11 mouse cellular contexts compared by ENCODE assay signal in genomic region chr19:4746611-4747010, GRCm38 (mm10). TPM values are rescaled to one million over a fixed set of nuclear protein-coding genes. Genes with fewer than 3 reads are reported as not detected.
A peak's percentile ranks its signal among the peaks of the same experiment; 100 is the strongest.
DNase-seq lines count a peak whose midpoint lies in the region; ATAC-seq lines count a peak whose summit lies in the region.
"Had no signal": no experiment of that assay in that cellular context is flagged by ENCODE, and none has a peak within 500 bp of the region (broad histone marks: within the 10 kb centered on the region; RNA-seq: fewer than 3 reads in every experiment).

No protein-coding gene starts in this region.

- H3K27ac ChIP-seq in hindbrain, embryonic 11.5 days (ENCODE audit: low read depth, low read length): no peak overlapping the region
- H3K27ac ChIP-seq: midbrain, embryonic 15.5 days had no signal

- ATAC-seq in hindbrain, embryonic 11.5 days (ENCODE audit: low FRiP score): no peak
- ATAC-seq: intestine, postnatal 0 days; midbrain, embryonic 15.5 days had no signal

- intact Hi-C loops in heart, postnatal 36 days (cut with DNase I): no loop called here

- no peaks in the 10 kb centered on the region for H3K4me1 ChIP-seq in hindbrain, embryonic 11.5 days (replicated peaks; ENCODE audit: control insufficient read depth, insufficient read depth, low read length)
- H3K4me1 ChIP-seq: midbrain, embryonic 15.5 days had no signal

- H3K36me3 ChIP-seq in hindbrain, embryonic 11.5 days (ENCODE audit: control insufficient read depth, insufficient read depth, low read length): peaks cover 8% of the 10 kb centered on the region

- 87% methylated on average over 14 of the region's 14 CpGs for WGBS in hindbrain, embryonic 11.5 days

- peak; percentile 47 for DNase-seq in gastrocnemius, adult 18-20 months (ENCODE audit: low spot score)
- no peak for DNase-seq in gastrocnemius, postnatal 4 days (ENCODE audit: low spot score in 2 of 2)
- DNase-seq in lung, postnatal 10 days: peak; percentile 40
- DNase-seq in lung, adult 18-20 months: no peak
- DNase-seq in cerebellum, adult 9-11 months: peak; percentile 88
- DNase-seq in heart, postnatal 36 days: peak; percentile 29 to 53
- no peak for DNase-seq in ovary, postnatal 10 days (ENCODE audit: low spot score)
- DNase-seq in hindbrain, embryonic 11.5 days (ENCODE audit: low spot score): no peak

- no peaks in the 10 kb centered on the region for H3K27me3 ChIP-seq in hindbrain, embryonic 11.5 days (ENCODE audit: control insufficient read depth, insufficient read depth, low read length)
- H3K27me3 ChIP-seq: midbrain, embryonic 15.5 days had no signal

- no peaks in the 10 kb centered on the region for H3K9me3 ChIP-seq in hindbrain, embryonic 11.5 days (ENCODE audit: control insufficient read depth, low read length)
- H3K9me3 ChIP-seq: midbrain, embryonic 15.5 days had no signal

- H3K9ac ChIP-seq in hindbrain, embryonic 11.5 days (ENCODE audit: low read depth, low read length): no peak overlapping the region
- H3K9ac ChIP-seq: midbrain, embryonic 15.5 days had no signal

- no peak overlapping the region for H3K4me3 ChIP-seq in hindbrain, embryonic 11.5 days (ENCODE audit: low read depth, low read length)
- H3K4me3 ChIP-seq: midbrain, embryonic 15.5 days had no signal

- no peak overlapping the region for H3K4me2 ChIP-seq in hindbrain, embryonic 11.5 days (replicated peaks; ENCODE audit: low read depth, low read length)
- H3K4me2 ChIP-seq: midbrain, embryonic 15.5 days had no signal

RNA-seq across cellular contexts. Expression of gene Rbm4b, which starts 9.7 kb away (rescaled TPM):
- 1 to 10 TPM; 2.3 to 2.7 TPM for total RNA-seq in gastrocnemius, adult 18-20 months (2021)
- total RNA-seq in gastrocnemius, postnatal 4 days (2021): 1 to 10 TPM; 7.4 TPM
- total RNA-seq in heart, postnatal 36 days (2021): 1 to 10 TPM; 5.9 to 7.0 TPM
- polyA plus RNA-seq in hindbrain, embryonic 11.5 days (2014; fragmentation: Nextera tagmentation; extraction: Ambion mirVana): 146 and 154 TPM in 2 replicates

RNA-seq across cellular contexts. Expression of gene Sptbn2, which starts 35.6 kb away (rescaled TPM):
- under 1 TPM; 0.02 to 0.07 TPM for total RNA-seq in gastrocnemius, adult 18-20 months (2021)
- total RNA-seq in gastrocnemius, postnatal 4 days (2021): under 1 TPM; 0.18 to 0.39 TPM
- total RNA-seq in heart, postnatal 36 days (2021): under 1 TPM; 0.19 to 0.22 TPM
- 17.4 and 18.7 TPM in 2 replicates for polyA plus RNA-seq in hindbrain, embryonic 11.5 days (2014; fragmentation: Nextera tagmentation; extraction: Ambion mirVana)
- total RNA-seq: neutrophil, adult 5-6 weeks had no signal

RNA-seq across cellular contexts. Expression of gene Rbm4, which starts 47.1 kb away (rescaled TPM):
- total RNA-seq in gastrocnemius, adult 18-20 months (2021): 10 to 100 TPM; 31.4 to 34.8 TPM
- 10 to 100 TPM; 53.3 to 68.4 TPM for total RNA-seq in gastrocnemius, postnatal 4 days (2021)
- 10 to 100 TPM; 42.5 to 43.7 TPM for total RNA-seq in heart, postnatal 36 days (2021)
- 107 and 117 TPM in 2 replicates for polyA plus RNA-seq in hindbrain, embryonic 11.5 days (2014; fragmentation: Nextera tagmentation; extraction: Ambion mirVana)

RNA-seq across cellular contexts. Expression of gene Gm960, which starts 48.1 kb away (rescaled TPM):
- total RNA-seq in gastrocnemius, adult 18-20 months (2021): under 1 TPM in 1 of 2 experiments, not detected in 1; 0.31 TPM
- not detected for total RNA-seq in gastrocnemius, postnatal 4 days (2021)
- not detected for total RNA-seq in heart, postnatal 36 days (2021)
- polyA plus RNA-seq in hindbrain, embryonic 11.5 days (2014; fragmentation: Nextera tagmentation; extraction: Ambion mirVana): 2.7 and 4.9 TPM in 2 replicates
- total RNA-seq: neutrophil, adult 5-6 weeks had no signal

Comparison
In these comparisons a context has a peak if more than half of its experiments do, and no peak if none do; other contexts are left out.
1. DNase-seq: peak in gastrocnemius, adult 18-20 months (single experiment), lung, postnatal 10 days (single experiment), cerebellum, adult 9-11 months (single experiment) and heart, postnatal 36 days (2 of 2); none in gastrocnemius, postnatal 4 days (0 of 2), lung, adult 18-20 months (0 of 2), ovary, postnatal 10 days (single experiment) and hindbrain, embryonic 11.5 days (single experiment).